Mouse (Mus musculus) lung, postnatal 0 days (tissue): Measurements from ENCODE around the gene Epb41l5.

Experiments used
- CTCF ChIP-seq: IDR thresholded peaks from 2 replicates; pipeline ENCODE4 v1.5.1; 2016; ENCODE audit warnings: antibody characterized with exemption, mild to moderate bottlenecking
- EP300 ChIP-seq: IDR thresholded peaks from 2 replicates; pipeline ENCODE4 v1.6.1; 2016; ENCODE audit warnings: antibody characterized with exemption, mild to moderate bottlenecking, control low read depth

GRCm38 (mm10) chr1:119596954-119597480 is 51.8 kb downstream of the Epb41l5 start:
- TF ChIP-seq EP300 (no peak), CTCF (no peak)
